Mouse (Mus musculus): Measurements from ENCODE around the gene Tcaf2.

Tcaf2 gene

GRCm38 (mm10) chr6:42644912-42645549, at the start of gene Tcaf2:
Gene Tcaf2 (minus strand): TSS chr6:42645254.
- peak; percentile 15 to 39 for DNase-seq

DNA sequence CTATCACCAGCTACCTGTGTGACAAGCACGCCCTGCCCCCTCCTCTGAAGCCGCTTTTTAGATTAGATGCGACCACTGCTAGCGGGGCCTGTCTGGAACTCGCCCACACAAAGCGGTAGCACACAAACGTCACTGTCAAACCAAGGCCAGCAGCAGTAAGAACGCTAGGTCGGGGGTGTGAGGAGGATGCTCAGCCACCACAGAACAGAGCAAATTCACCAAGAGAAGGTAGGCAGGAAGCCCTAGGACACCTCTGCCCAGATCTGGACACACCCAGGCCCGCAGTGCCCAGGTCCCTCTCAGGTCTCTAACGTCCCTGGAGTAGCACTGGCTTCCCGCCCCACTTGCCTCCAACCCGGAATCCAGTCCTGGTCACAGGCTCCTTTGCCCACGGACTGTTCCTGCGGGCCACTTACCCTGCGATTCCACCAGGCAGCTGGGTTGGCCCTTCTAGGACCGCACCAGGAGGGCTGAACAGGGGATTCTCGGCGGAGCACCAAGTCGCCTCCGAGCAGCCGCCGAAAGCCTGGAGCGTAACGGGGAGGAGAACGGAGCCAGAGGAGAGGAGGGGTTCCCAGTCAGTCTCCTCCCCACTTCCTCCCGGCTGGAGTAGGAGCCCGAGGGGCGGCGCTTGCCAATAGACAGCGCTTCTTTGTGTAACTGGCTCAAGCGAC, 47.6 kb upstream of the Tcaf2 start:
- DNase-seq = no peak

DNA sequence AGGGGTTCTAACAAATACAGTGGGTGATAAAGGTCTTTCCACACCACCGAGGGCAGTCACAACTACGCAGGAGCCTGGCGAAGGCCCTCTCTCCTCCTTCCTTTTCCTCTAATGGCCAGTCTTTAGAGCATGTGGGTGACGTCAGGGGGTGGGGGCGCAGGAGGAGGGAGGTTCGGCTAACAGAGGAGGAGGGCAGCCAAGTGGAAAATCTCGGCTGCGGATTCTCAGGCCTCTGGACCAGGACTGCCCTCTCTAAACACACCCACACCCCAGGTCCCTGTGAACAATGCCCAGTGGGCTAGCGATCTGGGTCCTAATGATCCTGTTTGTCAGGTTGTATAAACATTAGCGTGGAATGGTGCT, 47.1 kb upstream of the Tcaf2 start:
- no peak for DNase-seq

DNA sequence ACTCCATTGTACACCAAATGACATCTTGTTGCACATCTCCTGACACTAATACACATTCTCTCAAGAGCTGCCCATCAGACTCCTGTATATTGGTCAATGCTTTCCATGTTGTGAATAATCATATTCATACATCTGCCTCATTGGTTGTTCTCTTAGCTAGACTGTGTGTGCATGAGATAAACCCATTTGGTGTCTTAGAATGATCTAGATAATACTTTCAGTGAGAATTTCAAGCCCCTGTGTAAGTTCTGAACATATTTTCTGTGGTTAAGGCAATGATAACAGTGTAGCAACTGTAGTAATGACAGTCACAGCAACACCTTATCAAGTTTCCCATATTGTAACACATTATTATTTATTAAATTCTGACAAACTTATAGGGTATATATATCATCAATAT, 44.7 kb upstream of the Tcaf2 start:
- no peak for DNase-seq

DNA sequence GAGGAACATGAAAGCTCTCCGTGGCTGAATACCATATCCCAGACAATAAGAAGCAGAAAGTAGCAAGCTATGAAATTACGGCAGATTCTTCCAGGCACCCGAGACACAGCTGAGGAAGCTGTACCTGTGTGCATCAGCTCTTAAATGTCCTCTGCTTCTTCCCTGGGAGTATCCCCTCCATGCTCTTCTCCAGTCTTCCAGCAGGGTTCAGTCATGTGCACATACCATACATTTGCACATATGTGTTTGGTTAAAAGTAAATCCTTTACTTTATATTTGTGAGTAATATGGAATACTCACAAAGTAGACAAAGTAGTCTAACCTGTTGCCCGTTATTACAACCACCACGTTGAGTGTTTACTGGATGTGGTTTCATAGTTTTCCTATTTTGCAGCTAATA, 42.9 kb upstream of the Tcaf2 start:
- DNase-seq = no peak

- no peak for DNase-seq
These were observed 35.0 kb upstream of the Tcaf2 start for GRCm38 (mm10) chr6:42680077-42680476.

DNA sequence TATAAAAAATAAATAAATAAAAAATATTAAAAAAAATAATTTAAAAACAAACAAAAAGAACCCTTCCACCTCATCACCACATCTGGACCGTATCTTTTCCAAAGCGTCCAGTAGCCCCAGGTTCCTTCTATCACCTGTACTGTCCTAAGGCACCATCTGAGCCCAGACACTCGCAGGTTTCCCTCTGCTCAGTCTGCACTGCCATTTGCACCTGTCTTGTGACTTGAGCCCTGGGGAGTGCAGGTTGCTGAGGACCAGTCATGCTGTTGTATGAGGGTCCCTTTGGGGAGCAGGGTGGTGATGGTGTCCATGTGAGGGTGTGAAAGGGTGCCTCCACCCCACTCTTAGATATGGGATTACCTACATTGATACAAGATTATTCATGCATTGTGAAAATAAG, 31.0 kb upstream of the Tcaf2 start:
- no peak for DNase-seq

DNA sequence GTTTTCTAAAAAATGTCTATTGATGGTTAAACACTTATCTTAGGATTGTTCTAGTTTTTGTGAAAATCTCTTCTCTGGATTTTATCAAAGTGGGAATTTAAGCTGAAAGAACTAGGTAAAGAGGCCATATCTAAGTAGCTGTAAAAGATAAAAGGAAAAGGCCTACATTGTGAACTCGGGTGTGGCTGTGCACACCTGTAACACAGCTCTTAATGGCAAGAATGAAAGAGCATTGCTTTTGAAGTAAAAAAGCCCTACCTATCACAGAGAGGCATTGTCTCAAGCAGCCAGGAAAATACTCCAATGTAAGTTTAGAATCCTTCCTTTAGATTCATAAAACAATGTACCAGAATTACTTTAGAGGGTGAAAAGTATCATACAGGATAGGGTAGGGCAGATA, 26.7 kb upstream of the Tcaf2 start:
- no peak for DNase-seq

GRCm38 (mm10) chr6:42667722-42668121, 22.7 kb upstream of the Tcaf2 start:
- no peak for DNase-seq

- DNase-seq = no peak
These were observed 16.7 kb upstream of the Tcaf2 start for GRCm38 (mm10) chr6:42661739-42662138.

GRCm38 (mm10) chr6:42634393-42634792, 10.7 kb downstream of the Tcaf2 start:
- DNase-seq = no peak

DNA sequence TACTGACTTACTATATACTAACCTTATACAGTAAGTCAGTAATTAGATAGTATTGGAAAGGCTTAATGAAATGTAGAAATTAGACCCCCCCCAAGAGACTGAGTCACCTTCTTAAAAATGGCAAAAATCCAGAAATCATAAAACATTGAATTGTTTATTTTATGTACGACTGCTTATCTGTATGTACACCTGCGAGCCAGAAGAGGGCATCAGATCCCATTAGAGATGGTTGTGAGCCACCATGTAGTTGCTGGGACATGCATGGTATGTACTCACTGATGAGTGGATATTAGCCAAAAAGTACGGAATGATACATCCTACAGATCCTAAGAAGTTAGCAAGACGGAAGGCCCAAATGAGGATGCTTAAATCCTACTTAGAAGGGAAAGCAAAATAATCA, 13.7 kb downstream of the Tcaf2 start:
- DNase-seq = no peak

DNA sequence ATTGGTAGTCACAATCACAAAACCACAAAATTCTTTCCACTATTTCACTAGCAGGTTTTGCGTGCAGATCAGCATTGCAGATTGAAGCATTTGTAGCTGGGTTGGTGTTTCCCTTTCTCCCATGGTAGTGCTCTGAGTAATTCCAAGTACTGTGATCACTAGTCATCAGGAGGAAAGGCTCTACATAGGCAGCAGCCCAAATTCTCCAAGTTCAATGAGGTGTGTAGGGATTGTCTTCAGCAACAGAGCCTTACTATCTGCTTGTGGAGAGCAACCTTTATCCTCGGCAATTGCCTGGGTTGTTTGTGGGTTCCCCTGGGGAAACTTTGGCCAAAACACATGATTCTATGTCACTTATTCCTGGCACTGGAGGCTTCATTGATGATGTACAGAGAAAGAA, 28.1 kb downstream of the Tcaf2 start:
- DNase-seq = no peak

- DNase-seq = no peak
These were observed 32.8 kb downstream of the Tcaf2 start for GRCm38 (mm10) chr6:42612218-42612617.

GRCm38 (mm10) chr6:42610954-42611522, 34.0 kb downstream of the Tcaf2 start:
- DNase-seq = no peak

DNA sequence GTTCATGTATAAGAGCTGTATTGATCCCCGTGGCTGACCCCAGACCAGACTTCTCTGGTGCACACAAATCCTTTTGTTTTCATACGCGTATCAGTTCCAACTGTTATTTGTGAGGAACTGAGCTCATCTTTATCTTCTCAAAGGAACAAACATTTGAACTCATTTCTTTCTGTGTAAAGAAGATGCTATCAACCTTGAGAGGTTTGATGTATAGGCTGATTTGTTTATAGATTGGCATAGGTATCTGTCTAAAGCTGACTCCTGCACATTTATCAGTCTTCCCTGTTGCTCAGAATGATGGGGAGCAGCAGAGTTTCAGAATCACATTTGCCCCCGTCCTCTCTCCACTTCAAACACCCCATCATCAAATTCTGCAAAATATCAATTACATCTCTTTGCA, 47.5 kb downstream of the Tcaf2 start, which contains the start of gene Tcaf3:
Tcaf3 (minus strand) TSS at position 101 of the 400 bp plus-strand sequence.
- DNase-seq = no peak

GRCm38 (mm10) chr6:42593138-42593882, 51.7 kb downstream of the Tcaf2 start:
- DNase-seq = no peak

- no peak for DNase-seq
These were observed 58.5 kb downstream of the Tcaf2 start for GRCm38 (mm10) chr6:42586569-42586968.

GRCm38 (mm10) chr6:42583488-42583872, 61.6 kb downstream of the Tcaf2 start:
- DNase-seq = peak; percentile 49 to 52

DNA sequence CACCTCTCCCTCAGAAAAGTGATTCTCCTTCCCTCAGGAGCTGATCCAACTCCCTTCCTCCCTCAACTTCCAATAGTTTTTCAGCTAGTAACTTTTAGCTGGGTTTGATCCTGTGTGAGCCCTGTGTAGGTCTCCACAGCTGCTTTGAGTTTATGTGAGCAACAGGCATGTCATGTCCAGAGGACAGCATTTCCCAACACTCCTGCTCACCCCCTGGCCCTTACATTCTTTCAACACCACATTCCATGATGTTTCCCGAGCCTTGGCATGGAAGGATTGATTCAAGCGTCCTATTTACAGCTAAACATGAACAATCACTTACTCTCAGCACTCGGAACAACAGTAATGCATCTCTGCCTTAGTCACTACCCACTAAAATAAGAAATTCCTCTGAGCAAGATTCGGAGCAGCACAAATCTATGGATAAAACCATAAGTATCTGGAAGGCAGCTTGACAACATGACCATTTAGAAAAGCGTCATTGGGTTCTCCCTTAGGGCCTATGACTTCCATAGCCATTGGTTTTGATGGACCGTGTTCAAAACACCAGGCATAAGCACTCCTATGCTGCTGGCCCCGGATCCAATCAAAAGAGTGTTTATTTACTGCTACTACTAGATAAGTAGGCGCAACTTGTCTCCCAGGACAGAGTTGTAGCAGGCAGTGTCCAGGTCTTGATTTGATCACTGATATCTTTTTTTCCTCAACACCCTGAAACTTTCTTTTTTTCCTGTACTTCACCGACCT, 62.1 kb downstream of the Tcaf2 start:
- DNase-seq = no peak

- no peak for DNase-seq
These were observed 66.4 kb downstream of the Tcaf2 start for GRCm38 (mm10) chr6:42578678-42579077.

DNA sequence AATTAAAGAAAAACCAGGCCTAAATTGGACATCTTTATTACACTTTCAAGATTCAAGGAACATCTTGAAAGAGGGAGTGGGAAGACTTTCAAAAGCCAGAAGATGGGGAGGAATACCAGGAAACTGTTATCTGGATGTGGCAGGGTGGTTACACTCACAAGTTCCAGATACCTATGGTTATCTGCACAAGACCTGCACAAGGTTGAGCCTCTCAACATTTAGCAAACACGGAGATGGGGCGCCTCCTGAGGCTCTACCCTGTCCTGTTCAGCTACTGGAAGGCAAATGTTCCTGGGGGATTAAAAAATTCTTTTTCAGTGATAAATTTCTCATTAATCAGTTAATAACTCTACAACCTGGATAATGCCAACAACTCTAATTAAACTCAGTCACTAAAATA, 67.6 kb downstream of the Tcaf2 start:
- DNase-seq = no peak

All from thymus, postnatal 36 days (tissue).